Mouse (Mus musculus) megakaryocyte, adult 5-6 weeks (primary cell): ENCODE results near the gene Eci1. TPM values are rescaled to one million over a fixed set of nuclear protein-coding genes. Genes with fewer than 3 reads are reported as not detected.
A peak's percentile ranks its signal among the peaks of the same experiment; 100 is the strongest.
"Not testable (repeated sequence)": the region's sequence is repeated elsewhere in the genome, so short reads cannot be mapped to it uniquely, and the experiment has no call there.

Experiments
- ATAC-seq: 2 replicates; pipeline ENCODE4 v1.8.0; 2016; ENCODE audit warnings: mild to moderate bottlenecking, inconsistent platforms; ENCODE audit not compliant: poor library complexity, severe bottlenecking
- total RNA-seq, 2 experiments: library from RNA; stranded (forward) in 1 of 2; stranded (reverse) in 1 of 2; fragments of 153-499, 151-499 nt in 1 of 2; fragments of 221-1000, 200-1000 nt in 1 of 2; gene quantifications; 2 replicates each; pipeline versions ENCODE4 v1.2.3 to v1.2.4; 2015 to 2017

Gene Eci1
- 26.0 and 30.6 TPM in 2 replicates for total RNA-seq (2015)
- total RNA-seq (2017) = 10.2 and 19.1 TPM in 2 replicates

DNA sequence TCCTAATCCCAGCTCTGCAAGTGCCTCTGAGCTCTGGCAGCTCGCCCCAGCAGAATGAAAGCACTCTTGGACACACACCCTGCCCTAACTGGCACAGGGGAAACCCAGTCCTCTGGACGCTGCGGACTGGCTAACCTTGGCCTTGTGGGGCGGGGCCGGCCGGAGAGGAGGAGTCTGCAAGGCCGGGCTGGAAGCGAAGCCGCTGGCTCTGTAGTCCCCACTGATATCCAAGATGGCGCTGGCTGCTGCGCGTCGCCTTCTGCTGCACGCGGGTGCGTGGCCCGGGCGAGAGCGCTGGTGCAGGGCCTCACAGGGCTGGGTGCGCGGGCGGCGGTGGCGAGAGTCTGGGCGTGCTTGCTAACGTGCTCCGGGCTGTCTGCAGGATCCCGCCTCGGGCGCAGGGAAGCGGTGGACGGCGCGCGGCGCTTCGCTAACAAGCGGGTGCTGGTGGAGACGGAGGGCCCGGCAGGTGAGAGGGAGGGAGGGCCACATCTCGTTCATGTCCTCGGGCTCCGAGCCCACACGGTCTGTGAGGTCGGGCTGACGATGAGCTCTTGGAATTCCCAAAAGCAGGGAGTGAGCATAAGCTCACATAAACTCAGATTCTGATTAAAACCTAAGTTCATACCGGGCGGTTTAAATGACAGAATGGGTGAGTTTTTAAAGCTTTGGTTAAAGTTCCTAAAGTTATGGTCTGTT lies at the start of gene Eci1:
TSS of gene Eci1 (plus strand) at position 171 of the 699 bp plus-strand sequence.
- ATAC-seq = peak; percentile 100

DNA sequence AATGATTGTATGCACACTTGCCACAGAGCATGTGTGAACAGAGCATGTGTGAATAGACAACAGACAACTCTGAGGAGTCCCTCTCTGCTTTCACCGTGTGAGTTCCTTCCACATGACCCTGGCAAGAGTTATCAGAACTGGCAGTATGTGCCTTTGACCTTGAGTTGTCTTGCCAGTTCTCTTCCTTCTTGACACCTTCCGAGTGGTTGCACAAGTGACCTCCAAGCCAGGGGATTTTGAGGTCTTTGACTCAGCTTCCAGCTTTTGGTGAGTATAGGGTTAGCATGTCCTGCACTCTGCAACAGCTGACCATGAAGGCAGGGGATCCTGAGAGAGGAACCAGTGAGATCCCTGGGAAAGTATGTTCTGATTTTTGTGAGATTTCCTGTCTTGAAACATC lies 47.9 kb upstream of the Eci1 start:
- ATAC-seq = no peak

DNA sequence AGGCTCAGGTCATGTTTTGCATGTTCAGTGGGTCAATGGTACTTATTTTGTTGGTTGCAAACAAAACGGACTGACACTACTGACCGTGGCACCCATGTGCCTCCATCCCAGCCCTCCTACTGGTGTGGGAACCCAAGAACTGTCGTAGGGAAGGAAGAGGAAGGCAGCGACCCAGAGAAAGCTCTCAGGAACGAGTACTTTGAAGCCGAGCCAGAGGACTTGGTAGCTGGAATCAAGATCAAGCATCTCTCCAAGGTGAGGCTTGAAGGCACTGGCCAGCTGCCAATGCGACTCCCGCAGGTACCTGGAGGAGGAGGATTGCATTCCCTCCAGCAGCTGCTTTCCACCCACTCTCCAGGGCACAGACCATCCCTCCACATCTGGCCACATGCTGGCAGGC lies 42.7 kb upstream of the Eci1 start:
- no peak for ATAC-seq

DNA sequence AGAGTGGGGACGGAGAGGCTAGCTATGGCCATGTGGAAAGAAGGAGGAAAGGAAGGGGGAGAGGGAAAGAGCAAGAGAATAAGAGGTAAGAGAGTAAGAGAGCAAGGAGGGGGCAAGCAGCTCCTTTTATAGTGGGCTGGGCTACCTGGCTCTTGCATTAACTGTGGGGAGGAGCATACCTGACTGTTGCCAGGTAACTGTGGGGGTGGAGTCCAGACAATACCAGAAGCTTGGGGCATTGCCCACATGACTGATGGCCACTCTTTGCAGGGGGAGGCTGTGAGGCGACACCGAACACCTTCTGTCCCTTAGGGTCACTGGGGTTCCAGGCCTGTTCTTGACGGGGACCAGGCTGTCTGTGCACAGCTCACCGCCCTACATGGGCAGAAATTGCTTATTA lies 37.7 kb upstream of the Eci1 start:
- no peak for ATAC-seq

DNA sequence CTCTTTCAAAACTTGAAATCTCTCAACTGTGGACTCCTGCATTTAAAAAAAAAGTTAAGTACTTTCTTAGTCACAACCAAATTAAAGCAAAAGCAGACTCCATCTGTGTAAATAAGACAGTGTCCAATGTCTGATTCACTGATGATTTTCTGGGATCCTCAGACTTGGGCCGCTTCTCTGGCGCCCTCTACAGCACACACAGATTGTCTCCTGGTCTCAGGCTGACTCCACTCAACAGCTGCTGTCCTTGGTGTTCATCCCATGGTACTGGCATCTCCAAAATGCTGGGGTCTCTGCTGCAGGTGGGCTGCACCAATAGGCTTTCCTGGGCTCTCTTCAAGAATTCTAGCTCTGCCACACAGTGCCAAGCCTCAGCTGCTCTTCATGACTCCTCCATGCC lies 36.6 kb upstream of the Eci1 start:
- ATAC-seq = no peak

DNA sequence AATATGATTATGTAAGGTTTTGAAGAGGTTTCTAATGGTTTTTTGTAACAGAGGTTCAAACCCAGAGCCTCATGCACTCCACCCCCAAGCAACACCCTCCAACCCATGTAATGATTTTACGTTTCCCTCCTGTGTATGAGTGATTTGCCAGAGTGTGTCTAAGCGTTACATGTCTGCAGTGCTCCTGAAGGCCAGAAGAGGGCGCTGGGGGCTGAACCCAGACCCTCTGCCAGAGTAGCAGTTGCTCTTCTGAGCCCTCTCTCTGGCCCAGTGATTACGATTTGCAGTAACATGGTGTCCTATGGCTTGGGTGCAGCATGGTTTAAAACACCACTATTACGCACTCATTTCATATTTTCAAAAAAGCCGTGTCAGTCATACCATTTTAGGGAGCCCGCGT lies 35.3 kb upstream of the Eci1 start:
- ATAC-seq = 0 out of 2 replicates have a peak, but pooled peaks have one; percentile 40

DNA sequence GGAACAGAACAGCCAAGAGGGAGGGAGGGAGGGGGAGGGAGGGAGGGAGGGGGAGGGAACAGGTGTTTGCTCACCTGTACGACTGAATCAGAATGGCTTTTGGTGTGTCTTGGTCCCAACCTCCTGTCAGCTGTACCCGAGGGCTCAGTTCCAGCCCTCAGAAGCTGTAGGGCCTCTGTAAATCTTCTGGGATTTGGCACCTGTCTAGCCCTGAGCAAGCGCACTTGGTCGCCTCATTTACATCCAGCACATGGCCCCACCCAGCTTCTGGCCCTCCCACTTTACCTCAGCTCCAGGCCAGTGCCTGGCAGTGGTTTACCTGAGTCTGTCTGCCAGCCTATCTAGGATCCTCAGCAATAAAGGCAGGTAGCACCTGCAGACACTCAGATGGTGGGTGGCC lies 32.9 kb upstream of the Eci1 start:
- no peak for ATAC-seq

DNA sequence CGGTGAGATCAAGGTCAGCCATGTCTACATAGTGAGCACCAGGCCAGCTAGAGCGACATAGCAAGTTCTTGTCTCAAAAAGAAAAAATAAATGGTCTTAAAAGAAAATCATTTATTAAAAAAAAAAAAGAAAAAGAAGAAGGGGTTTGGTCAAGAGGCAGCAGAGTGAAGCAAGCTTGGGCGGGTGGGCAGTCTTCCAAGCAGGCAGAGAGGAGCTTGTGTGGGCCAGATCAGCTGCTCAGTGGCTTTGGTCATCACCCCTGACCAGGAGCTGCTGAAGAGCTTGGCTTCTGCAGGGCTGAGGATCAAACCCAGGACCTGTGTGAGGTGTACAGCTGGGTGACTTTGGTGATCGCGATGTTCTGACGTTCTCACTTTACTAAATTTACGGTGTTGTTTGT lies 32.0 kb upstream of the Eci1 start:
- no peak for ATAC-seq

DNA sequence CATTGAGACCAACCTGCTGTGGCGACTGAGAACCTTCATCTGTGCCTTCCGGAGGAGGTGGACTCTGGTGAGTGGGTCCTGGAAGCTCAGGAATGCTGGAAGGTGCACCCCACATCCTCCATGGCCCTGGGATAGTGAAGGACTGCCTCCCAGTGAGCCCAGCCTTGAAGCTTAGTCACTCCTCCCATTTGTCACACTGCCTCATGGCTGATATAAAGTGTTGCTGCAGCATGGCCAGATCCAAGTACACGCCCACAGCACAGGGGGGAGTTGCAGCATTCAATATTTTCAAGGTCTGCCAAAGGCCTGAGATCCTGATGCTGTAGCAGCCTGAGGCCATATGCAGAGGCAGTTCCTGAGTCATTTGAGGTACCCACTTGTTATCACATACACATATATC lies 24.1 kb upstream of the Eci1 start:
- ATAC-seq = no peak

DNA sequence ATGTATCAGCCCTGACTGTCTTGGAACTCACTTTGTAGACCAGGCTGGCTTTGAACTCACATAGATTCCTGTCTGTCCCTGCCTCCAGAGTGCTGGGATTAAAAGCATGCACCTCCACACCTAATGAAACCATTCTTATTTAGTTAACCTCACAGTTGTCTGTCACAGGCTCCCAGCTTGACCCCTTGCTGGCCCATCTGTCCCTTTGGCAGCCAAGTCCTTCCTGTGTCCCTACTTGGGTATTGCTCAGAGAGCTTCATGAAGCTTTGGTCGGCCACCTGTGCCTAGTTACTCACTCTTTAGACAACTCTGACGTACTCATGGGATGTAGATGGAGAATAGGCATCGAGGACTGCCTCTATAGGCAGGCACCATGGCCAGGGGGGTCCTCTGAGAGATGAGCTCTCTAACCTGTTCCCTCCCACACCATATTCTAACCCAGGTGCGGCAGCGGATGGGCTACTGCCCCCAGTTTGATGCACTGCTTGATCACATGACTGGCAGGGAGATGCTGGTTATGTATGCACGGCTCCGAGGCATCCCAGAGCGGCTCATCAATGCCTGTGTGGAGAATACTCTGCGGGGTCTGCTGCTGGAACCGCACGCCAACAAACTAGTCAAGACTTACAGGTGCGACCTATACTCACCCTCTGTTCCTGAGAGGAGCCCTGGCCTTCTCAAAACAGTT lies 19.2 kb upstream of the Eci1 start:
- ATAC-seq = no peak

DNA sequence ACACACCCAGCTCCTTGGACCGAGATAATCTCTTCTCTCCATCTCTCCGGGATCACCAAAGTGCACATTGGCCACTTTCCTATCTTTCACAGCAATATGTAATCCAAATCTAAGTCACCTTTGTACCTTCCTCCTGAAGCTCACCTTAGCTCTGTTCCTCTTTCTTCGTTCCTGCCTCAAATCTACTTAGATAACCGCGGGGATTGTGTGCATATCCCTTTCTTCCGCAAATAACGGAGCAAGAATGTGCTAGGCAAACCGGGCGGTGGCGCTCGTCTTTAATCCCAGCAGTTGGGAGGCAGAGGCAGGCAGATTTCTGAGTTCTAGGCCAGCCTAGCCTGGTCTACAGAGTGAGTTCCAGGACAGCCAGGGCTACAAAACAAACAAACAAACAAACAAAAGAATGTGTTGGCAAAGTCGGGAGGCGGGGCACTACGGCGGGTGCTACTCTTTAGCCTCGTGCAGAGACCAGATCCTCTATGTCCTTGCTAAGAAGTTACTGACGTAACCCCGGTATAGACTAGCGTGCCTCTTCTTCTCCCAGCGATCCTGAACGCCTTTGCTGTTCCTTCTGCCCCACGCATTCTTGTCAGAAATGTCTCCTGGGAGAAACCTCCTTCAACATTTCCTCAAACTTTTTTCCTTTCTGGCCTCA lies 12.8 kb upstream of the Eci1 start:
- peak; percentile 45 for ATAC-seq

DNA sequence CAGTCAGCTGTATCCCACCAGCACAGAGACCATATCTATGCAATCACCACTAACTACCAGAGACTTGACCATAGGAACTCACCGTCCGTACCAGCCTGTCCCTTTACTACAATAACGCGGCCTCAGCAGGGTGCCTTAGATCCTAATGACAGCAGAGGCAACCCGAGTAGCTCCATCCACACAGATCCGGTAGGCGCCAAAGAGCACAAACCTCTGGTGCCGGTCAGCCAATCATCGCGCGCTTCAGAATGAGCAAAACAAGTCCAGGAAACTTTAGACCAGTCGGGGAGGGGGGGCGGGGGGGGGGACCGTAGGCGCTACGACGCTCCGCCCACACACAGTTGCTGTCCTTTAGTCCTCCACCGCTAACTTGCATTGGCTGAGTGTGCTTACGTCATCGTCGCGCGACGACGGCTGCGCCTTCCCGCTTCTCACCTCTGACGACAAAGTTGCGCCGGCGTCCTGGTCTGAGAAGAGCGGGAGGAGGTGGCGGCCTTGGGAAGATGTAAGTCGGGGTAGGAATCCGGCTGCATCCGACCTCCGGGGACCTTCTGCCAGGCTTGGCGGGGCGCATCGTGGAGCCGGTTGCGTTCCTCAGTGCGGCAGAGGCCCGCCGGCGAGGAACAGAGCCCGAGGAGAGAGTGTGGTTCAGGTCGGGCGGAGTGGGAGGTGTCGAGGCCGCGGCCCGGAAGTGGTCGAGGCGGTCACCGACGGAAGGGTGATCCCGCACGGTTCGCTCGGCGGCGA lies 12.0 kb upstream of the Eci1 start, which contains the start of gene Rnps1:
TSS of gene Rnps1 (plus strand) at position 336 of the 747 bp plus-strand sequence.
- peak; percentile 87 for ATAC-seq

DNA sequence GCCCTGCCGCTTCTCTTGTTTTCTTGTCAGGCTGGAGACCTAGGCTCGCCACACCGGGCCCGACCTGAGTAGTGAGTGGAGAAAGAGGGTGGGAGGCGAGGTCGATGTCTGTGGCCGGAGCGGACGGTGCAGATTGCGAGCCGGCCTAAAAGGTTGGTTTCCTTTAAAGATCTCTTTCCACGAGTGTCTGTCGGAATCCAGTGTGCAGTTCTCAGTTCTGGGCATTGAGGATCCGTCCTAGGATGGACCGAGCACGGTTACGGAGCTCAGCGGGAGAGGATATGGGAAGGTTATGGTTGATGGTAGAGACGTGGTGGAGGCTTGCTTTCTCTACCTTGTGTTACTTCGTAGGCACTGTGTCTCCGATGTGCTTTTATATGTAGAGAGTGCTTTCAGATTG lies 11.4 kb upstream of the Eci1 start:
- no peak for ATAC-seq

DNA sequence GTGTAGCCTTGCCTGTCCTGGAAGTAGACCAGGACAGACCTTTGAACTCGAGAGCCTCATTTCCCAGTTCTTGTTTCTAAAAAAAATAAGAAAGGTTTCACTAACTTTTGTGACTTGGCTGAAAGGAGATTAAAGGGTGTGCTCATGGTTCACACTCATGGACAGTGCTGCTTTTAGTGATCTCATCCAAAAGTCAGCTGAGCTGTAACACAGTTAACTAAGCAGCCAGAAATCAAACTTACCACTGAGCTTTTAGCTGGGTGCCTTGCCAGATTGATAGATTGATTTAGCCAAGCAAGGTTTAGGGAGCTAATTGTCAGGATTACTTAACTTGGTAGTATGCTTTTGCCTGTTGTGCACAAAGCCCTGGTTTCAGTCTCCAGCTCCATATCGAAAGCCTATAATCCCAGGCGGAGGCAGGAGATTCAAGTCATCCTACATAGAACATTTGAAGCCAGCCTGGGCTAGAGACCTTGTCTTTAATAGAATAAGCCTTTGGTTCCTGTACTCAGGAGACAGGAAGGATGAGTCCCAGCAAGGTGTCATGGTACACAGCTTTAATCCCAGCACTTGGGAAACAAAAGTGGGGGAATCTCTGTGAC lies 10.3 kb upstream of the Eci1 start:
- no peak for ATAC-seq

DNA sequence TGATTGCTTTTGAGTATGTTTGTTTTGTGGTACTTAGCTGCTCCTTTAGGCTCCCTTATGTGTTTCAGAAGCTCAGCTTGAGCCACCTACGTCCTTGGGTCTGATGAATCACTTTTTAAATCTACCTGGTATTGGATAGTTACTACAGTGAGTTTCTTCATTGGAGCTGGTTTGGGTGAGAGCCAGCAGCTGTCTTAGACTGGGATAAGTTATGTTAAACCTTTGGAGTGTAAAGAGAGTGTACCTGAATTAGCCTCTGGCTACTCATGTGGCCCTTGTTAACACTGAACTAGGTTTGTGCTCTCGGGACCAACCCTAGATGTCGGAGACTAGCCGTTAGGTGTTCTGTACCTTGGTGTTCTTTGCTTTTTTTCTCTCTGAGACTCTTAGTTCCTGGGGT lies 3.3 kb upstream of the Eci1 start:
- ATAC-seq = no peak

DNA sequence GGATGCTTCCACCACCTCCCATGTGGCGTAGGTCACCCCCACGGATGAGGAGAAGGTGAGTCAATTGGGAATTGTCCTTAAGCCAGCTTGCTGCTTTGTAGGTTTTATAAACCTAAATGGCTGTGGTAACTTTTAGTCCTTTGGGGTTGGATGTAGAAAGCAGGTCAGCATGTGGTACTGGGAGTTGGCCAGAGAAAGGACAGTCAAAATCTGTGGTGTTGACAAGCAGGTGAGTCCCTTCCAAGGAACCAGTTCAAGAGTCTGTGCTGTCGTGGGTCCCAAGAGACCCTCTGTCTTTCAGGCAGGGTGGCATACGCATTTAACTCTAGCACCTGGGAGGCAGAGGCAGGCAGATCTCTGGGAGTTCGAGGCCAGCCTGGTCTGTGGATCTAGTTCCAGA lies 2.0 kb upstream of the Eci1 start:
- ATAC-seq = no peak

DNA sequence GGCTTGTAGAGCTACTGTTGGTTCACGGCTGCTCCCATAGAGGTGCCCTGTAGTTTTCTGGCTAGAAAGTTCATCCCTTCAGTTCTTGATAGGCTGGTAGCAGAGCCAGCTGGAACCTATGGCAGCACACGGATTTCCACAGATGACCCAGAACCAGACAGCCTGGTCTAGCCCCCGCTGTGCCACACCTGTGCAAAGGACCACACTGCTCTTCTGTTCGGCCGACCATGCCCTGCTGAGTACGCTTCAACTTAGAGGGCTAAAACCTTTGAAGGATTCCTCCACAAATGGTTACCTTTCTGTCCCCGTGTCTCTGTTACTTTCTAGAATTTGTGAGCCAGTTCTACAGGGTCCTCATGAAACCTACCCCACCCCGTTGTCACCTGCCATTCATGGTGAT lies 1.1 kb upstream of the Eci1 start:
- ATAC-seq = not testable (repeated sequence)

DNA sequence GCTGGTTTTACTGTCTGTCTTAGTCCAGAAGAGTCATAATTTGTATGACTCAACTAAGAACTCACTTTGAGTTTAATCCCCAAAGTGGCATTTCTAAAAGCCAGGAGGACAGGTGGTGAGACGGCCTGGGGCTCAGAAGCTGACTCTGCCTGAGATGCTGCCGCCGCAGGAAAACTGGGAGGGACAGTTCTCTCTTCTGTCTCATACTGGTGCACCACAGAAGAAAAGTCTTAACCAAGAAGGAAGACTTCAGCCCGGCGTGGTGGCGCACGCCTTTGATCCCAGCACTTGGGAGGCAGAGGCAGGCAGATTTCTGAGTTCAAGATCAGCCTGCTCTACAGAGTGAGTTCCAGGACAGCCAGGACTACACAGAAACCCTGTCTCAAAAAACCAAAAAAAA lies 536 bp upstream of the Eci1 start:
- no peak for ATAC-seq

DNA sequence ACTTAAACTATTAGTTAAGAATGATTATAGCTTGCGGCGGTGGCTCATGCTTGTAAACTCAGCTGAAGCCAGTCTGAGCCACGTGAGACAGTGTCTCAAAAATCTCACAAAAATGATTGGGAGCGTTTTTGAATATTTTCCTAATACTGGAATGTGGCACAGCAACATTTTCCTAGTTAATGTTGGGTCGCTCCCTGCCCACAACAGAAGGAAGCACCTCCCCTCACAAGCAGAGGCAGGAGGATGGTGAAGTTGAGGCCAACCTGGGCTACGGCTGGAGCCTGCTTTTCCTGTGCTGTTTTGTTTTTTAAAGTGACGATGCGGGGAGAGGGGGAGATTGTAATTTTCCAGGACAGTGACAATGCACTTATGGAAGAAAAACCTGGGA lies 723 bp downstream of the Eci1 start:
- no peak for ATAC-seq

DNA sequence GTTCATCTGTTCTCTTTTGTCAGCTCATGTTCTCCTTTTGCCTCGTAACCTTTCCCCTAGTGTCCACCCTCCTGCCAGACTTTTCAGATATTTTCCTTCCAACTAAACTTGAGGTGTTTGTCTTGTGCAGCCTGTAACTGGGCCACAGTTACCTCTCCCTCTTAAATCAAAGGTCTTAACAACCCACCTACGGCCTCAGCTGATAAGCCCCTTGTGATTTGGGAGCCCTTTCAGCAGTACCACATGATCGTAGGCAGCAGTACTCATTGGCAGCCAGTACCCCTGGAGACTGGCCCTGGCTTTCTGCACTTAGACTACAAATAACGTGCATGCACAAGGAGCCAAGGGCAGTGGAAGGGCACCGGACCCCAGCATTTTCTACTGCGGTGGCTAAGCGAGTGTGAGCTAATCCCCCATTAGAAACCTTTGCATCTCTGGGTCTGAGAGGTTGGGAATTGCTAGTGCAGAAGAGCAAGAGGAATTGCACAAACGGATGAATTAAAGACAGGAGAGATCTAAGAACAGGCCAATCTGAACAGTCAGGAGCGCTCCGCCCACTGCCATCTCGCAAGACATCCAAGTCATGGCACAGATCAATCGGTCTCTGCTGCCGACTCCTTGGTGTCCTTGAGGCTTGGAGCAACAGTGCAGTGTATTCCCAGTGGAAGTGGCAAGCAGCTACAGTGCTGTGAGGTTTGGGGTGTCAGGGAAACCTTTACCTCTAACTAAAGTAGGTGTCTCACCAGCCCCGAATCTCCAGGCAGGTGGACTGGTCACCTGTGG lies 3.0 kb downstream of the Eci1 start:
- no peak for ATAC-seq
